Mouse (Mus musculus): ENCODE results near the gene Olfr800. TPM values are rescaled to one million over a fixed set of nuclear protein-coding genes. Genes with fewer than 3 reads are reported as not detected.

The Olfr800 gene
- polyA plus RNA-seq (2016; fragmentation: Nextera tagmentation; extraction: Ambion mirVana) = not detected in 2 replicates

GRCm38 (mm10) chr10:129657394-129657793 is at the start of gene Olfr800:
Gene Olfr800, plus strand, starts transcription at chr10:129657694.
- no peak within 1 kb of the TSS for H3K4me2 ChIP-seq (replicated peaks)
- H3K4me3 ChIP-seq = no peak within 1 kb of the TSS
- no peaks in the 10 kb centered on the region for H3K27me3 ChIP-seq (replicated peaks)
- H3K27ac ChIP-seq = no peak within 1 kb of the TSS
- H3K4me1 ChIP-seq = no peaks in the 10 kb centered on the region
- H3K9me3 ChIP-seq = no peaks in the 10 kb centered on the region
- H3K9ac ChIP-seq = no peak within 1 kb of the TSS
- no peaks in the 10 kb centered on the region for H3K36me3 ChIP-seq
- no peak for ATAC-seq (ENCODE audit: low FRiP score, low read depth)

DNA sequence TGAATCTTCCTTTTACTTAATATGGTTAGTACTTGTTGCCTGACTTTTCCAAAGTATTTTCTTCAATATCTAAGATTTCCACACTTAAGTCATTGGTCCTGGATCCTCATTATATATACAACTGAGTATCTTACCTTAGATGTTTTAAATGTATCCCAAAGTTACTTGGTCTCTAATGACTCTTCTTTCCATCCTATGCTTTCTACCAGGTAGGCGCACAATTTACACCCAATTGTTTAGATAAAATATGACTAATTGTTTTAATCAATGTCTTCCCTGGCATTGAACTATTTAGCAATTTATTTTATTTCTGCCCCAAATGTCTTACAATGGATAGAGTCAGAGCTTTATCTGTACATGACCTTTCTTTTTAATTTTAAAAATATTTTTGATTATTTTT is 45.0 kb upstream of the Olfr800 start, which contains the start of gene Olfr796:
TSS of gene Olfr796 (minus strand) at position 101 of the 400 bp plus-strand sequence.
- WGBS = 96% methylated on average over 1 of the region's 1 CpGs
- no peak for ATAC-seq (ENCODE audit: low FRiP score, low read depth)

GRCm38 (mm10) chr10:129621724-129622123 is 35.8 kb upstream of the Olfr800 start:
- Histone ChIP-seq H3K4me3 (no peak overlapping the region), H3K4me1 (no peaks in the 10 kb centered on the region), H3K27me3 (replicated peaks) (no peaks in the 10 kb centered on the region), H3K36me3 (no peaks in the 10 kb centered on the region), H3K4me2 (replicated peaks) (no peak overlapping the region), H3K9me3 (no peaks in the 10 kb centered on the region), H3K27ac (no peak overlapping the region), H3K9ac (no peak overlapping the region)
- ATAC-seq (ENCODE audit: low FRiP score, low read depth) = no peak
- WGBS = 39% methylated on average over 1 of the region's 1 CpGs

More for the DNA sequence above, 45.0 kb upstream of the Olfr800 start, which contains the start of gene Olfr796:
- Histone ChIP-seq H3K4me1 (no peaks in the 10 kb centered on the region), H3K4me2 (replicated peaks) (no peak within 1 kb of the TSS), H3K36me3 (no peaks in the 10 kb centered on the region), H3K4me3 (no peak within 1 kb of the TSS), H3K9me3 (no peaks in the 10 kb centered on the region), H3K9ac (no peak within 1 kb of the TSS), H3K27me3 (replicated peaks) (no peaks in the 10 kb centered on the region), H3K27ac (no peak within 1 kb of the TSS)

DNA sequence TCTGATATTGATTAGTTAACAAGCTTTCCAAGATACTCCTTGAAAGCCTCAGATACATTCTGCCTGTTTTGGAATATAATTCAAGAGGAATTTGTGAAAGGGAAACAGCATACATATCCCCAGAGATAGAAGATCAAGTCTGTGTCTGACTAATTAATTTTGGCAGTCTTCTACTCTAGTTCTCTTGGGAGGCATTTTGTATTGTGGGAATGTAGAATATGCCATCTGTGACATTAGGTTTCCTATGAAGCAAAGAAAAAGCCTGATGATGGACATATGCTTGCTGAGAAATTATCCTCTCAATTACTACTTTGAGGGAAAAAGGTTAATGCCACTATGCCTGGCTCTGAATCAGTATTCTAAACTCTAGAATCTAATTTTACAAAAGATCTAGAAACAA is 34.2 kb upstream of the Olfr800 start:
- no peaks in the 10 kb centered on the region for H3K9me3 ChIP-seq
- no peak for ATAC-seq (ENCODE audit: low FRiP score, low read depth)
- H3K36me3 ChIP-seq = no peaks in the 10 kb centered on the region
- H3K27me3 ChIP-seq (replicated peaks) = no peaks in the 10 kb centered on the region
- H3K4me3 ChIP-seq = no peak overlapping the region
- no peak overlapping the region for H3K4me2 ChIP-seq (replicated peaks)
- H3K27ac ChIP-seq = no peak overlapping the region
- H3K4me1 ChIP-seq = no peaks in the 10 kb centered on the region
- H3K9ac ChIP-seq = no peak overlapping the region

DNA sequence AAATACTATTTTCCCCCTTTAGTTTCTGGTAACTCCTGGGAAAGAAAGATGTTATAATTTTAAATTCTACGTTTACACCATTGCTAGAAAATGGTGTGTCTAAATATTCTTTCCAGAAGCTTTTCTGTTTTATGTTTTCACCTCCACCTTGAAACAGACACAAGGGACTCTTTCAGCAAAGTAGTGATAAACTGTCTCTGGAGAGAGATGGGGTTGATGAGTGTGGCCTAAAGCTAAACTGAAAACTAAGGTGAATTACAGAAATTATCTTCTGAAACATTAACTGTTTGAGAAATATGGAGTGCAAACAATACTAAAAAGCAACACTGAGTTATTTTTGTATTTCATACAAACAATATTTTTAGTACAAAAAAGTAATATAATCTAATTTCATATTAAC is 29.7 kb upstream of the Olfr800 start, which contains the start of gene Olfr798:
TSS of gene Olfr798 (minus strand) at position 101 of the 400 bp plus-strand sequence.
- Histone ChIP-seq H3K4me2 (replicated peaks) (no peak within 1 kb of the TSS), H3K9ac (no peak within 1 kb of the TSS), H3K4me1 (no peaks in the 10 kb centered on the region), H3K36me3 (no peaks in the 10 kb centered on the region), H3K27me3 (replicated peaks) (no peaks in the 10 kb centered on the region), H3K4me3 (no peak within 1 kb of the TSS), H3K9me3 (no peaks in the 10 kb centered on the region), H3K27ac (no peak within 1 kb of the TSS)
- no peak for ATAC-seq (ENCODE audit: low FRiP score, low read depth)
- WGBS = 90% methylated on average over 1 of the region's 1 CpGs

GRCm38 (mm10) chr10:129637184-129637583 is 20.3 kb upstream of the Olfr800 start, which contains the start of gene Olfr799:
Gene Olfr799, plus strand, starts transcription at chr10:129637484.
- 34% methylated on average over 1 of the region's 1 CpGs for WGBS
- no peak within 1 kb of the TSS for H3K27ac ChIP-seq
- H3K9ac ChIP-seq = no peak within 1 kb of the TSS
- no peak within 1 kb of the TSS for H3K4me3 ChIP-seq
- H3K4me2 ChIP-seq (replicated peaks) = no peak within 1 kb of the TSS
- H3K27me3 ChIP-seq (replicated peaks) = no peaks in the 10 kb centered on the region
- H3K36me3 ChIP-seq = no peaks in the 10 kb centered on the region
- H3K9me3 ChIP-seq = no peaks in the 10 kb centered on the region
- no peaks in the 10 kb centered on the region for H3K4me1 ChIP-seq
- ATAC-seq (ENCODE audit: low FRiP score, low read depth) = no peak

DNA sequence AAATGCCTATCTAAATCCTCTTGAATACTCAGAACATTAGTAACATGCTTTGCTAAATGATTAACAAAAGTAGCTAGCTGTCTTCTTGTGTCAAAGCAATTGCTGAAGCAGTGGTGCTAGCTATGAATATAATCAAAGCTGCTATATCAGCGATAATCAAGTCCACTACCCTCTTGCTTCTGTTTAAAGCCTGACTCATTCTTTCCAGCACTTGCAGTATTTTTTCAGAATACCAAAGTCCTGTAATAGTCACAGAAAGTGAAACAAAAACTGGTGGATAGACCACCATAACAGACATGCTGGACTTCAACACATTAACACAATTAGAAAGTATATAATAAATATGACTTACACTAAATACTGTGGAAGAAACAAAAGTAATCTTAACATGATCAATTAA is 5.7 kb upstream of the Olfr800 start:
- H3K4me2 ChIP-seq (replicated peaks) = no peak overlapping the region
- WGBS = 85% methylated on average over 1 of the region's 1 CpGs
- no peak for ATAC-seq (ENCODE audit: low FRiP score, low read depth)

GRCm38 (mm10) chr10:129673765-129674164 is 16.3 kb downstream of the Olfr800 start, which contains the start of gene Olfr801:
Gene Olfr801, minus strand, starts transcription at chr10:129673865.
- 69% methylated on average over 1 of the region's 1 CpGs for WGBS
- no peak for ATAC-seq (ENCODE audit: low FRiP score, low read depth)
- Histone ChIP-seq H3K9me3 (no peaks in the 10 kb centered on the region), H3K27ac (no peak within 1 kb of the TSS), H3K36me3 (no peaks in the 10 kb centered on the region), H3K4me3 (no peak within 1 kb of the TSS), H3K27me3 (replicated peaks) (no peaks in the 10 kb centered on the region), H3K4me1 (no peaks in the 10 kb centered on the region), H3K9ac (no peak within 1 kb of the TSS), H3K4me2 (replicated peaks) (no peak within 1 kb of the TSS)

More for the DNA sequence above, 5.7 kb upstream of the Olfr800 start:
- Histone ChIP-seq H3K27ac (no peak overlapping the region), H3K9ac (no peak overlapping the region), H3K27me3 (replicated peaks) (no peaks in the 10 kb centered on the region), H3K36me3 (no peaks in the 10 kb centered on the region), H3K9me3 (no peaks in the 10 kb centered on the region), H3K4me3 (no peak overlapping the region), H3K4me1 (no peaks in the 10 kb centered on the region)

DNA sequence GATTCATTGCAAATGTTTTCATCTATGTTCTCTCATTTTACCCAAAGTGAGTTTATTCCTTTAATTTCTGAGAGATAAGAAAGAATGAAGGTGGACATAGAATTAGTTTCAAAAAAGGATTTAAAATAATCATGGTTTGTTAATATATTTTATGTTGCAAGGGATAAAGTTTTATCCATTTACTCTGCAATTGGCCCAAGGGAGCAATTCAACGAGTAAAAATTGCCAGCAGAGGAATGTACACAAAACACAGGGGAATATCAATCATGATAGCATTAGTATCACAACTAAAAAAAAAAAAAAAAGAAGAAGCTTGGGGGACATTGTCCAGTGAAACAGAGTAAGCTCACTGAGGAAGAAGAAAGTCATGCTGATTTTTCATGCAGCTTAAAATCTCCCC is 30.6 kb downstream of the Olfr800 start, which contains the start of gene Olfr802:
TSS of gene Olfr802 (minus strand) at position 101 of the 400 bp plus-strand sequence.
- Histone ChIP-seq H3K9me3 (no peaks in the 10 kb centered on the region), H3K4me2 (replicated peaks) (no peak within 1 kb of the TSS), H3K9ac (no peak within 1 kb of the TSS), H3K4me3 (no peak within 1 kb of the TSS), H3K4me1 (no peaks in the 10 kb centered on the region), H3K27me3 (replicated peaks) (no peaks in the 10 kb centered on the region), H3K36me3 (no peaks in the 10 kb centered on the region), H3K27ac (no peak within 1 kb of the TSS)
- 60% methylated on average over 1 of the region's 1 CpGs for WGBS
- ATAC-seq (ENCODE audit: low FRiP score, low read depth) = no peak

DNA sequence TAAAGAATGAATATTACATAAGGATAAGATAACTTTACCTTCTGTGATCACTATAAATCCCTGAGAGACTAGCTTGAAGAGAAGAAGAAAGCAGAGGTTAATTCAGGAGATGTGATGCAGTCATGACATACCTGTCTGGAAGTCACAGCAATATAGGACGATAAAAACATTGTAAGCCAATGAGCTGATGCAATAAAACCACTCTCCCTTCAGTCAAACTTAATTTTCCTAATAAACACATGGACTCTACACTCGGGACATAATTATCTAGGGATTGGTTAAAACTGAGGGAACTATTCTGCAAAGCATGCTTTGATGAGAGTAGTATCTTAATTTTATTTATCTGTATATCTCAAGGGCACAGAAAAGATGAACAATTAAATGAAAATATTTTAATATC is 36.7 kb downstream of the Olfr800 start, which contains the start of gene Olfr803:
TSS of gene Olfr803 (minus strand) at position 101 of the 400 bp plus-strand sequence.
- 86% methylated on average over 2 of the region's 2 CpGs for WGBS
- H3K4me2 ChIP-seq (replicated peaks) = no peak within 1 kb of the TSS
- no peak within 1 kb of the TSS for H3K27ac ChIP-seq
- no peak for ATAC-seq (ENCODE audit: low FRiP score, low read depth)
- H3K9ac ChIP-seq = no peak within 1 kb of the TSS
- H3K36me3 ChIP-seq = no peaks in the 10 kb centered on the region
- H3K9me3 ChIP-seq = no peaks in the 10 kb centered on the region
- no peaks in the 10 kb centered on the region for H3K4me1 ChIP-seq
- H3K27me3 ChIP-seq (replicated peaks) = no peaks in the 10 kb centered on the region
- H3K4me3 ChIP-seq = no peak within 1 kb of the TSS

- Histone ChIP-seq H3K36me3 (no peaks in the 10 kb centered on the region), H3K4me3 (no peak within 1 kb of the TSS), H3K4me2 (replicated peaks) (no peak within 1 kb of the TSS), H3K27ac (no peak within 1 kb of the TSS), H3K27me3 (replicated peaks) (no peaks in the 10 kb centered on the region), H3K9ac (no peak within 1 kb of the TSS), H3K9me3 (no peaks in the 10 kb centered on the region), H3K4me1 (no peaks in the 10 kb centered on the region)
- ATAC-seq (ENCODE audit: low FRiP score, low read depth) = no peak
Observed at GRCm38 (mm10) chr10:129702910-129703309, 45.4 kb downstream of the Olfr800 start, which contains the start of gene Olfr804. Gene Olfr804, plus strand, starts transcription at chr10:129703210.
